15 mouse cellular contexts compared by ENCODE assay signal in genomic region chr12:75478596-75478995, GRCm38 (mm10).
"Had no signal": no experiment of that assay in that cellular context is flagged by ENCODE, and none has a peak within 500 bp of the region (broad histone marks: within the 10 kb centered on the region; RNA-seq: fewer than 3 reads in every experiment).

No protein-coding gene starts in this region.

- DNase-seq: kidney, adult 8-10 months; kidney, postnatal 25 days; layer of hippocampus, adult 9-11 months; liver, embryonic 13.5 days; liver, postnatal 0 days; right cerebral cortex, postnatal 14 days; thymus, adult 2 months; thymus, postnatal 25 days had no signal

- H3K9me3 ChIP-seq: limb, embryonic 10.5 days; liver, embryonic 13.5 days; megakaryocyte, embryonic 14.5 days; stomach, embryonic 15.5 days had no signal

- H3K27ac ChIP-seq: limb, embryonic 10.5 days; liver, embryonic 13.5 days; macrophage; stomach, embryonic 15.5 days had no signal

- H3K4me2 ChIP-seq: liver, embryonic 13.5 days; midbrain, embryonic 11.5 days; stomach, embryonic 15.5 days had no signal

- H3K36me3 ChIP-seq: liver, embryonic 13.5 days; stomach, embryonic 15.5 days had no signal

- H3K9ac ChIP-seq: liver, embryonic 13.5 days; liver, postnatal 0 days; stomach, embryonic 15.5 days had no signal

- H3K4me1 ChIP-seq: limb, embryonic 10.5 days; stomach, embryonic 15.5 days had no signal

- H3K4me3 ChIP-seq: limb, embryonic 10.5 days; liver, embryonic 13.5 days; megakaryocyte, embryonic 14.5 days; stomach, embryonic 15.5 days had no signal

- ATAC-seq: intestine, postnatal 0 days; liver, postnatal 0 days; midbrain, embryonic 16.5 days had no signal

- H3K27me3 ChIP-seq: liver, embryonic 13.5 days; megakaryocyte, embryonic 14.5 days; stomach, embryonic 15.5 days had no signal
